Mouse (Mus musculus) heart, embryonic 10.5 days (tissue): ENCODE measurements at regions not wholly inside any gene's neighbourhood (a gene's known extent, or its start where the extent isn't known, plus 50 kb on each side); places are given as distances from the start of the nearest gene placed in this dataset.

ENCODE experiments used
- DNase-seq: peaks from one replicate; pipeline ENCODE4 v3.0.0-alpha.2; 2017; ENCODE audit warnings: low spot score
- H3K27ac ChIP-seq: fragments of 300-500 bp; sonication (generic); 2 replicates; pipeline ENCODE4 v1.5.1; 2016; ENCODE audit warnings: mild to moderate bottlenecking
- H3K27me3 ChIP-seq: fragments of 300-500 bp; sonication (generic); 2 replicates; pipeline ENCODE4 v1.6.1; 2016; ENCODE audit warnings: mild to moderate bottlenecking; ENCODE audit not compliant: poor library complexity, insufficient read depth, severe bottlenecking
- H3K36me3 ChIP-seq: fragments of 300-500 bp; sonication (generic); 2 replicates; pipeline ENCODE4 v1.6.1; 2016; ENCODE audit warnings: mild to moderate bottlenecking, moderate library complexity
- H3K4me1 ChIP-seq: fragments of 300-500 bp; sonication (generic); 2 replicates; pipeline ENCODE4 v1.6.1; 2016; ENCODE audit warnings: mild to moderate bottlenecking
- H3K4me3 ChIP-seq: fragments of 300-500 bp; sonication (generic); 2 replicates; pipeline ENCODE4 v1.5.1; 2016; ENCODE audit warnings: mild to moderate bottlenecking, moderate library complexity
- H3K9me3 ChIP-seq: fragments of 300-500 bp; sonication (generic); 2 replicates; pipeline ENCODE4 v1.6.1; 2016; ENCODE audit warnings: mild to moderate bottlenecking, moderate library complexity
- WGBS: fragments of 180-500 bp; shearing (Covaris S2); methylation state at CpG from one replicate; pipeline ENCODE4 v1.1.7; 2016; 5-methylcytosine and 5-hydroxymethylcytosine counted together

GRCm38 (mm10) chr6:34246512-34246911 lies 69.6 kb upstream of the Slc35b4 start:
- Histone ChIP-seq H3K36me3 (no peaks in the 10 kb centered on the region), H3K4me3 (no peak overlapping the region), H3K4me1 (peaks cover 11% of the 10 kb centered on the region), H3K27ac (no peak overlapping the region), H3K27me3 (no peaks in the 10 kb centered on the region), H3K9me3 (no peaks in the 10 kb centered on the region)
- WGBS: 71% methylated on average over 4 of the region's 4 CpGs
- DNase-seq: no peak

- DNase-seq: no peak
- WGBS: 78% methylated on average over 3 of the region's 3 CpGs
- H3K27me3 ChIP-seq: no peaks in the 10 kb centered on the region
Measured at GRCm38 (mm10) chr6:34243001-34243400, 66.1 kb upstream of the Slc35b4 start.

DNA sequence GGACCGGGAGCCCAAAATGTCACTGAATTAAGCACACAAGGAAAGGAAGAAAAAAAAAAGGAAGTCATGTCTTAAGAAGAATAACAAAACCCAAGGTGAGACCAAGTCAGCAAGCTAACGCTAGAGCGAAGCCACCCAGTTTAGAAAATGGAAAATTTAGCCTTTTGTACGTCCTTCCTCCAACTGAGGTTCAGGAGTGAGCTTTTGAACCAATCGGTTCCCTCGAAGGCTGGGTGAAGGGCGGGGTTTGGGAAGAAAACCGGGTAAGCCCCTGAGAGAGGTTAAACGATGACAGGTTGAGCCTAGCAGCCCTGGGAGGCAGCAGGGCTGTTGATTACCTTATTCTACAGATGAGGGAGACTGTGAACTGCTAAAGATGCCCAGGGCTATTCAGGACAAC lies 65.6 kb upstream of the Slc35b4 start:
- Histone ChIP-seq H3K36me3 (no peaks in the 10 kb centered on the region), H3K9me3 (no peaks in the 10 kb centered on the region), H3K27me3 (no peaks in the 10 kb centered on the region), H3K4me3 (0 out of 2 replicates have a peak overlapping the region, but pooled peaks have one; percentile 5), H3K27ac (no peak overlapping the region), H3K4me1 (peaks cover 11% of the 10 kb centered on the region)
- WGBS: 18% methylated on average over 9 of the region's 9 CpGs
- DNase-seq: no peak

More at GRCm38 (mm10) chr6:34243001-34243400, 66.1 kb upstream of the Slc35b4 start:
- no peaks in the 10 kb centered on the region for H3K9me3 ChIP-seq
- H3K27ac ChIP-seq: no peak overlapping the region
- no peaks in the 10 kb centered on the region for H3K36me3 ChIP-seq
- peaks cover 11% of the 10 kb centered on the region for H3K4me1 ChIP-seq
- no peak overlapping the region for H3K4me3 ChIP-seq

DNA sequence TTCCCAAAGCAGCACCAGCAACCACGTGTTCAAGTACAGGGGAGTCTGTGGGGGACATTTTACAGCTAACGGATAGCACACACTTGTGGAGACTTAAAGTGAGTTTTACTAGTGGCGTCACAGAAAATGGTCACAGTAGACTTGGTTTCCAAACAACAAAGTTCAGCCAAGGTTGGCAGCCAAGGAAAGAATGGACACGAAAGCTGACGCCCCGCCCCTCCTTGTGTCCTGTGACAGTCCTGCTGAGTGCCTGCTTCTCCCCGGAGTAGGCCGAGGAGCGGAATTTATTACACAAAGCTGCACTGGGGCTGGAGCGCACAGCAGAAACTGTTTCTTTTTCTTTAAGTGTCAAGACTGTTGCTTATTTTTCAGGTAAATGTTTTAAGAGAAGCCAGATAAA lies 58.2 kb upstream of the Slc35b4 start:
- no peaks in the 10 kb centered on the region for H3K9me3 ChIP-seq
- no peaks in the 10 kb centered on the region for H3K36me3 ChIP-seq
- peaks cover 11% of the 10 kb centered on the region; the same call in 1 of the 2 replicates for H3K4me1 ChIP-seq
- H3K27ac ChIP-seq: no peak overlapping the region
- WGBS: 71% methylated on average over 10 of the region's 10 CpGs
- no peaks in the 10 kb centered on the region for H3K27me3 ChIP-seq
- DNase-seq: no peak
- no peak overlapping the region for H3K4me3 ChIP-seq

DNA sequence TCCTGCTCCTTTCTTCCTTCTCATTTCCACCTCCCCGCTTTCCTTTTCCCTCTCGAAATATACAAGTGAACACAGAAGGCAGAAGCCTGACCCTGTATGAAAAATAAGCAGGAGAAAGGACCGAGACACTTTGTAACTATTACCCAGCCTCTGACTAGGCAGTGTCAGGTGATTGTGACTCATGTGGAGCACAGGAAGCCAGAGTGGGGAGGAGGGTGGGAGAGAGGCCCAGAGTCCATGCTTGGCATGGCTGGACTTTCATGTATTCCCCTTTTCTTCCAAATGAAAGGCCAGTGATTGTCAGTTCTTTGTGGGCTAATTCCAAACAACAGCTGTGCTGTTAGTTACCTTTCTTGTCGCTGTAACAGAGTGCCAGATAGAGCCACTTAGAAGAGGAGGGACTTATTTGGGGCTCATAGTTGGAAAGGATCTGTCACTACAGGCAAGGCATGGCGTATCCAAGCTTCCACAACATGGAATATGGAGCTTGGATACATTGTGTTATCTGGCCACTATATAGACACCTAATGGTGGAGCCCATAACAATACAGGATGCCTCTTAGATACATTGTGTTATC lies 57.6 kb upstream of the Slc35b4 start:
- no peak overlapping the region for H3K4me3 ChIP-seq
- H3K9me3 ChIP-seq: no peaks in the 10 kb centered on the region
- H3K4me1 ChIP-seq: peaks cover 17% of the 10 kb centered on the region; the same call in 1 of the 2 replicates
- 66% methylated on average over 5 of the region's 5 CpGs for WGBS
- no peak for DNase-seq
- H3K27ac ChIP-seq: no peak overlapping the region
- H3K36me3 ChIP-seq: no peaks in the 10 kb centered on the region
- no peaks in the 10 kb centered on the region for H3K27me3 ChIP-seq

- WGBS: 34% methylated on average over 13 of the region's 13 CpGs
Measured at GRCm38 (mm10) chr6:34230768-34231381, 54.0 kb upstream of the Slc35b4 start.

DNA sequence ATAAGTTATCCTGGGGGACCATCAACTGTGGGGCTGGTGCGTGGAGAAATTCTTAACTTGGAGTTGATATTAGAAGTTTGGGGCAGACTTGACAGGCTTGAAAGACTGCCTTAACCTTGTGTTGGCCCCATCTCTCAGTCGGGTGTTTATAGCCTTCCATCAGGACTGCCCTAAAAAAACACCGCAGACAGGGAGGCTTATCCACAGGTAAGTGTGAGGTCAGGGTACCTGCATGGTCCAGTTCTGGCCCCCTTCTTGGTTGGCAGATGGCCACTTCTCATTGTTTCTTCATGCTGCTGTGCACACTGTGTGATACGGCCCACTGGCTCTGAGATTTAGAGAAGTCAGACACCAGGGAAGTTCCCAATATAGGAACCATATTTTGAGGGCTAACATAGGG lies 50.2 kb upstream of the Slc35b4 start:
- no peak overlapping the region for H3K27ac ChIP-seq
- no peaks in the 10 kb centered on the region for H3K36me3 ChIP-seq
- no peaks in the 10 kb centered on the region for H3K27me3 ChIP-seq
- no peak for DNase-seq
- H3K4me3 ChIP-seq: no peak overlapping the region
- peaks cover 20% of the 10 kb centered on the region for H3K4me1 ChIP-seq
- 83% methylated on average over 4 of the region's 4 CpGs for WGBS
- H3K9me3 ChIP-seq: peaks cover 6% of the 10 kb centered on the region; the same call in 1 of the 2 replicates

More at GRCm38 (mm10) chr6:34230768-34231381, 54.0 kb upstream of the Slc35b4 start:
- Histone ChIP-seq H3K27me3 (no peaks in the 10 kb centered on the region), H3K27ac (no peak overlapping the region), H3K9me3 (no peaks in the 10 kb centered on the region), H3K4me1 (peaks cover 27% of the 10 kb centered on the region), H3K4me3 (no peak overlapping the region), H3K36me3 (no peaks in the 10 kb centered on the region)
- DNase-seq: no peak
